Mouse (Mus musculus) E14TG2a.4 (cell line): ENCODE results near the gene Imp3.
"Not testable (repeated sequence)": the region's sequence is repeated elsewhere in the genome, so short reads cannot be mapped to it uniquely, and the experiment has no call there.

Experiments used
- H3K27me3 ChIP-seq: 2 replicates; pipeline ENCODE4 v1.6.1; 2014; ENCODE audit warnings: low read length, control low read depth; ENCODE audit not compliant: insufficient read depth
- H3K36me3 ChIP-seq: 2 replicates; pipeline ENCODE4 v1.6.1; 2014; ENCODE audit warnings: low read length, control low read depth; ENCODE audit not compliant: insufficient read depth
- H3K4me1 ChIP-seq: replicated peaks from 2 replicates; pipeline ENCODE4 v1.6.1; 2014; ENCODE audit warnings: low read depth, low read length, control low read depth
- H3K4me3 ChIP-seq: replicated peaks from 2 replicates; pipeline ENCODE4 v1.5.1; 2014; ENCODE audit warnings: mild to moderate bottlenecking, low read length
- H3K9me3 ChIP-seq: 2 replicates; pipeline ENCODE4 v1.6.1; 2014; ENCODE audit warnings: low read length, control low read depth
- CTCF ChIP-seq: conservative IDR thresholded peaks from 2 replicates; pipeline ENCODE4 v1.5.1; 2014; ENCODE audit warnings: low read length
- NANOG ChIP-seq: IDR thresholded peaks from 2 replicates; pipeline ENCODE4 v1.6.1; 2014; ENCODE audit warnings: borderline replicate concordance, low read length, mixed read lengths
- POU5F1 ChIP-seq: IDR thresholded peaks from 2 replicates; pipeline ENCODE4 v1.6.1; 2014; ENCODE audit warnings: low read length, borderline replicate concordance

Gene Imp3

GRCm38 (mm10) chr9:56947481-56947880, 10.2 kb downstream of the Imp3 start:
- H3K9me3 ChIP-seq, H3K27me3 ChIP-seq, H3K36me3 ChIP-seq, H3K4me3 ChIP-seq: not testable (repeated sequence)
- peak; percentile 41 for TF ChIP-seq CTCF
- H3K4me1 ChIP-seq, result peaks cover 17% of the 10 kb centered on the region

GRCm38 (mm10) chr9:56948699-56949098, 11.4 kb downstream of the Imp3 start:
- H3K27me3 ChIP-seq, H3K36me3 ChIP-seq, H3K9me3 ChIP-seq, H3K4me3 ChIP-seq: not testable (repeated sequence)
- peaks cover 17% of the 10 kb centered on the region for H3K4me1 ChIP-seq

GRCm38 (mm10) chr9:56949767-56950166, 12.5 kb downstream of the Imp3 start:
- Histone ChIP-seq H3K9me3 (no peaks in the 10 kb centered on the region), H3K27me3 (no peaks in the 10 kb centered on the region), H3K4me1 (peaks cover 17% of the 10 kb centered on the region), H3K4me3 (peak overlapping the region; percentile 79), H3K36me3 (no peaks in the 10 kb centered on the region)
- TF ChIP-seq NANOG, result no peak
- no peak for TF ChIP-seq CTCF
- TF ChIP-seq POU5F1, result no peak

GRCm38 (mm10) chr9:56950414-56951400, 13.4 kb downstream of the Imp3 start, which contains the start of gene Snupn:
Snupn (plus strand) TSS chr9:56950878.
- Histone ChIP-seq H3K36me3 (peaks cover 3% of the 10 kb centered on the region; the same call in 1 of the 2 replicates), H3K4me1 (peaks cover 17% of the 10 kb centered on the region), H3K9me3 (no peaks in the 10 kb centered on the region), H3K4me3 (peak within 1 kb of the TSS; percentile 79), H3K27me3 (no peaks in the 10 kb centered on the region)
- no peak for TF ChIP-seq POU5F1
- TF ChIP-seq NANOG, result no peak
- TF ChIP-seq CTCF, result no peak

GRCm38 (mm10) chr9:56953562-56953961, 16.3 kb downstream of the Imp3 start:
- no peaks in the 10 kb centered on the region for H3K27me3 ChIP-seq
- no peak overlapping the region for H3K4me3 ChIP-seq
- no peaks in the 10 kb centered on the region for H3K9me3 ChIP-seq
- TF ChIP-seq NANOG (no peak), CTCF (no peak), POU5F1 (no peak)
- peaks cover 22% of the 10 kb centered on the region for H3K4me1 ChIP-seq
- peaks cover 16% of the 10 kb centered on the region; the same call in 1 of the 2 replicates for H3K36me3 ChIP-seq

GRCm38 (mm10) chr9:56956966-56957675, 19.8 kb downstream of the Imp3 start:
- Histone ChIP-seq H3K9me3 (peaks cover 8% of the 10 kb centered on the region; the same call in 1 of the 2 replicates), H3K4me3 (no peak overlapping the region), H3K36me3 (peaks cover 27% of the 10 kb centered on the region), H3K4me1 (peaks cover 8% of the 10 kb centered on the region), H3K27me3 (no peaks in the 10 kb centered on the region)
- TF ChIP-seq CTCF, result no peak
- TF ChIP-seq NANOG, result no peak
- TF ChIP-seq POU5F1, result no peak

GRCm38 (mm10) chr9:56958689-56959088, 21.4 kb downstream of the Imp3 start:
- Histone ChIP-seq H3K4me3 (no peak overlapping the region), H3K36me3 (peaks cover 42% of the 10 kb centered on the region), H3K27me3 (no peaks in the 10 kb centered on the region), H3K4me1 (peaks cover 5% of the 10 kb centered on the region; the same call in 1 of the 2 replicates), H3K9me3 (peaks cover 8% of the 10 kb centered on the region; the same call in 1 of the 2 replicates)
- TF ChIP-seq CTCF (no peak), POU5F1 (no peak), NANOG (no peak)

- TF ChIP-seq NANOG (no peak), POU5F1 (no peak), CTCF (peak; percentile 18)
- Histone ChIP-seq H3K9me3 (peaks cover 8% of the 10 kb centered on the region; the same call in 1 of the 2 replicates), H3K36me3 (peaks cover 60% of the 10 kb centered on the region), H3K4me1 (peaks cover 5% of the 10 kb centered on the region; the same call in 1 of the 2 replicates), H3K27me3 (no peaks in the 10 kb centered on the region), H3K4me3 (no peak overlapping the region)
These were observed 24.3 kb downstream of the Imp3 start for GRCm38 (mm10) chr9:56961591-56961990.
